Mouse (Mus musculus) lung, postnatal 0 days (tissue): ENCODE results near the gene Prkcd.

ENCODE experiments used
- CTCF ChIP-seq: IDR thresholded peaks from 2 replicates; pipeline ENCODE4 v1.5.1; 2016; ENCODE audit warnings: antibody characterized with exemption, mild to moderate bottlenecking
- EP300 ChIP-seq: IDR thresholded peaks from 2 replicates; pipeline ENCODE4 v1.6.1; 2016; ENCODE audit warnings: antibody characterized with exemption, mild to moderate bottlenecking, control low read depth

DNA sequence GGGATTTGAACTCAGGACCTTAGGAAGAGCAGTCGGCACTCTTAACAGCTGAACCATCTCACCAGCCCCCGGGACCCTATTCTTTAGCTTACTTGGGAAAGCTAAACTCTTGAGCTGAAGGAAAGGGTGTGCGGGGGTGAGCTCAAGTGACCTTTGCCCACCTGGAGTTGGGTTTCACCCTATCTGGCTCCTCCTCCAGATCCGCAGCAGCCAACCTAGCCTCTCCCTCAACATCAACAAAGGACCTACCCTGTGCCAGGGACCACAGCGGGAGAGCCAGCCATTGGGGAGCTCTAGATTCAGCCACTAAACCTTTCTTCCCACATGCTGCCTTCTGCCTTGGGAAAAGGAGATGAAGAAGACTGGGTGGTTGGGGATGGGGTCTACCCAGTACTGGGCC lies 2.2 kb upstream of the Prkcd start:
- TF ChIP-seq CTCF (no peak), EP300 (no peak)
